Mouse (Mus musculus): ENCODE results near the gene Zc3h14. TPM values are rescaled to one million over a fixed set of nuclear protein-coding genes. Genes with fewer than 3 reads are reported as not detected.

The Zc3h14 gene
- polyA plus RNA-seq, 1 experiment from 2014 or later: 34.1 TPM

GRCm38 (mm10) chr12:98724976-98725375 is 21.8 kb upstream of the Zc3h14 start:
- no peak overlapping the region for H3K4me2 ChIP-seq (replicated peaks; ENCODE audit: low read depth)
- 33% methylated on average over 5 of the region's 5 CpGs for WGBS
- peak; percentile 79 for ATAC-seq
- no peaks in the 10 kb centered on the region for H3K9me3 ChIP-seq (ENCODE audit: control insufficient read depth)
- no peak overlapping the region for H3K4me3 ChIP-seq (ENCODE audit: low read depth, low read length)
- no peak for TF ChIP-seq CTCF (IDR thresholded peaks at IDR 0.05; ENCODE audit: low read depth)
- H3K4me1 ChIP-seq (replicated peaks; ENCODE audit: control insufficient read depth, insufficient read depth, low read length): peaks cover 4% of the 10 kb centered on the region; the same call in 1 of the 2 replicates
- peaks cover 7% of the 10 kb centered on the region; the same call in 1 of the 2 replicates for H3K36me3 ChIP-seq (ENCODE audit: control insufficient read depth, insufficient read depth)
- no peaks in the 10 kb centered on the region for H3K27me3 ChIP-seq (replicated peaks; ENCODE audit: control insufficient read depth, insufficient read depth, low read length)
- H3K27ac ChIP-seq (ENCODE audit: low read depth, low read length): no peak overlapping the region
- H3K9ac ChIP-seq (ENCODE audit: low read depth, low read length): no peak overlapping the region

GRCm38 (mm10) chr12:98726078-98726477 is 20.7 kb upstream of the Zc3h14 start:
- H3K36me3 ChIP-seq (ENCODE audit: control insufficient read depth, insufficient read depth): peaks cover 7% of the 10 kb centered on the region; the same call in 1 of the 2 replicates
- no peak overlapping the region for H3K9ac ChIP-seq (ENCODE audit: low read depth, low read length)
- no peaks in the 10 kb centered on the region for H3K9me3 ChIP-seq (ENCODE audit: control insufficient read depth)
- H3K27me3 ChIP-seq (replicated peaks; ENCODE audit: control insufficient read depth, insufficient read depth, low read length): no peaks in the 10 kb centered on the region
- H3K27ac ChIP-seq (ENCODE audit: low read depth, low read length): no peak overlapping the region
- no peak overlapping the region for H3K4me3 ChIP-seq (ENCODE audit: low read depth, low read length)
- TF ChIP-seq CTCF (IDR thresholded peaks at IDR 0.05; ENCODE audit: low read depth): no peak
- no peak overlapping the region for H3K4me2 ChIP-seq (replicated peaks; ENCODE audit: low read depth)
- no peak for ATAC-seq
- peaks cover 4% of the 10 kb centered on the region; the same call in 1 of the 2 replicates for H3K4me1 ChIP-seq (replicated peaks; ENCODE audit: control insufficient read depth, insufficient read depth, low read length)
- WGBS: 62% methylated on average over 7 of the region's 7 CpGs

- H3K27me3 ChIP-seq (replicated peaks; ENCODE audit: control insufficient read depth, insufficient read depth, low read length): no peaks in the 10 kb centered on the region
- H3K4me2 ChIP-seq (replicated peaks; ENCODE audit: low read depth): no peak overlapping the region
- no peak overlapping the region for H3K27ac ChIP-seq (ENCODE audit: low read depth, low read length)
- H3K36me3 ChIP-seq (ENCODE audit: control insufficient read depth, insufficient read depth): peaks cover 7% of the 10 kb centered on the region; the same call in 1 of the 2 replicates
- H3K9ac ChIP-seq (ENCODE audit: low read depth, low read length): no peak overlapping the region
- no peak for ATAC-seq
- no peak overlapping the region for H3K4me3 ChIP-seq (ENCODE audit: low read depth, low read length)
- WGBS: 68% methylated on average over 7 of the region's 7 CpGs
- no peak for TF ChIP-seq CTCF (IDR thresholded peaks at IDR 0.05; ENCODE audit: low read depth)
- H3K4me1 ChIP-seq (replicated peaks; ENCODE audit: control insufficient read depth, insufficient read depth, low read length): peaks cover 4% of the 10 kb centered on the region; the same call in 1 of the 2 replicates
- no peaks in the 10 kb centered on the region for H3K9me3 ChIP-seq (ENCODE audit: control insufficient read depth)
Observed at GRCm38 (mm10) chr12:98727186-98727585, 19.6 kb upstream of the Zc3h14 start.

GRCm38 (mm10) chr12:98730682-98731081 is 16.1 kb upstream of the Zc3h14 start:
- Histone ChIP-seq H3K9me3 (ENCODE audit: control insufficient read depth) (no peaks in the 10 kb centered on the region), H3K27me3 (replicated peaks; ENCODE audit: control insufficient read depth, insufficient read depth, low read length) (no peaks in the 10 kb centered on the region), H3K4me1 (replicated peaks; ENCODE audit: control insufficient read depth, insufficient read depth, low read length) (peaks cover 8% of the 10 kb centered on the region; the same call in 1 of the 2 replicates), H3K27ac (ENCODE audit: low read depth, low read length) (no peak overlapping the region), H3K36me3 (ENCODE audit: control insufficient read depth, insufficient read depth) (peaks cover 7% of the 10 kb centered on the region; the same call in 1 of the 2 replicates), H3K4me3 (ENCODE audit: low read depth, low read length) (no peak overlapping the region), H3K9ac (ENCODE audit: low read depth, low read length) (no peak overlapping the region), H3K4me2 (replicated peaks; ENCODE audit: low read depth) (no peak overlapping the region)
- ATAC-seq: no peak
- WGBS: 86% methylated on average over 11 of the region's 11 CpGs
- TF ChIP-seq CTCF (IDR thresholded peaks at IDR 0.05; ENCODE audit: low read depth): no peak

- no peak overlapping the region for H3K4me3 ChIP-seq (ENCODE audit: low read depth, low read length)
- no peaks in the 10 kb centered on the region for H3K27me3 ChIP-seq (replicated peaks; ENCODE audit: control insufficient read depth, insufficient read depth, low read length)
- peaks cover 7% of the 10 kb centered on the region; the same call in 1 of the 2 replicates for H3K36me3 ChIP-seq (ENCODE audit: control insufficient read depth, insufficient read depth)
- peak overlapping the region; percentile 83 for H3K4me2 ChIP-seq (replicated peaks; ENCODE audit: low read depth)
- TF ChIP-seq CTCF (IDR thresholded peaks at IDR 0.05; ENCODE audit: low read depth): no peak
- no peaks in the 10 kb centered on the region for H3K9me3 ChIP-seq (ENCODE audit: control insufficient read depth)
- no peak for ATAC-seq
- H3K27ac ChIP-seq (ENCODE audit: low read depth, low read length): no peak overlapping the region
- peaks cover 6% of the 10 kb centered on the region; the same call in 1 of the 2 replicates for H3K4me1 ChIP-seq (replicated peaks; ENCODE audit: control insufficient read depth, insufficient read depth, low read length)
- H3K9ac ChIP-seq (ENCODE audit: low read depth, low read length): no peak overlapping the region
- WGBS: 76% methylated on average over 3 of the region's 3 CpGs
Observed at GRCm38 (mm10) chr12:98733165-98733564, 13.6 kb upstream of the Zc3h14 start.

- Histone ChIP-seq H3K4me3 (ENCODE audit: low read depth, low read length) (peak overlapping the region; percentile 61), H3K9me3 (ENCODE audit: control insufficient read depth) (no peaks in the 10 kb centered on the region), H3K4me2 (replicated peaks; ENCODE audit: low read depth) (peak overlapping the region; percentile 83), H3K4me1 (replicated peaks; ENCODE audit: control insufficient read depth, insufficient read depth, low read length) (peaks cover 6% of the 10 kb centered on the region; the same call in 1 of the 2 replicates), H3K9ac (ENCODE audit: low read depth, low read length) (peak overlapping the region; percentile 52), H3K27me3 (replicated peaks; ENCODE audit: control insufficient read depth, insufficient read depth, low read length) (no peaks in the 10 kb centered on the region), H3K36me3 (ENCODE audit: control insufficient read depth, insufficient read depth) (peaks cover 2% of the 10 kb centered on the region; the same call in 1 of the 2 replicates), H3K27ac (ENCODE audit: low read depth, low read length) (no peak overlapping the region)
- WGBS: 22% methylated on average over 12 of the region's 12 CpGs
- no peak for TF ChIP-seq CTCF (IDR thresholded peaks at IDR 0.05; ENCODE audit: low read depth)
- ATAC-seq: no peak
Observed at GRCm38 (mm10) chr12:98733776-98734175, 13.0 kb upstream of the Zc3h14 start.
